Mouse (Mus musculus): ENCODE data around the gene Lpcat2. TPM values are rescaled to one million over a fixed set of nuclear protein-coding genes. Genes with fewer than 3 reads are reported as not detected.

The Lpcat2 gene
- polyA plus RNA-seq, 1 experiment from 2014 or later = 10.9 TPM

- Histone ChIP-seq H3K4me2 (ENCODE audit: low read length) (no peak overlapping the region), H3K4me1 (ENCODE audit: control insufficient read depth, insufficient read depth, low read depth, low read length) (peaks cover 19% of the 10 kb centered on the region), H3K4me3 (ENCODE audit: low read length) (no peak overlapping the region), H3K27me3 (replicated peaks; ENCODE audit: control insufficient read depth, insufficient read depth, low read length) (0 out of 2 replicates have a peak, but pooled peaks cover 5% of the 10 kb centered on the region), H3K36me3 (ENCODE audit: control insufficient read depth, insufficient read depth, low read length) (no peaks in the 10 kb centered on the region), H3K9ac (ENCODE audit: low read depth, low read length) (no peak overlapping the region), H3K9me3 (ENCODE audit: control insufficient read depth, low read length) (no peaks in the 10 kb centered on the region), H3K27ac (ENCODE audit: low read depth, low read length) (no peak overlapping the region)
- WGBS = 58% methylated on average over 6 of the region's 6 CpGs
- ATAC-seq = no peak
Observed at GRCm38 (mm10) chr8:92849261-92849660, 5.9 kb upstream of the Lpcat2 start.

- Histone ChIP-seq H3K9me3 (ENCODE audit: control insufficient read depth, low read length) (no peaks in the 10 kb centered on the region), H3K4me1 (ENCODE audit: control insufficient read depth, insufficient read depth, low read depth, low read length) (peaks cover 19% of the 10 kb centered on the region), H3K27ac (ENCODE audit: low read depth, low read length) (peak overlapping the region; percentile 54; the same call in 1 of the 2 replicates), H3K36me3 (ENCODE audit: control insufficient read depth, insufficient read depth, low read length) (no peaks in the 10 kb centered on the region), H3K27me3 (replicated peaks; ENCODE audit: control insufficient read depth, insufficient read depth, low read length) (0 out of 2 replicates have a peak, but pooled peaks cover 5% of the 10 kb centered on the region), H3K9ac (ENCODE audit: low read depth, low read length) (no peak overlapping the region), H3K4me2 (ENCODE audit: low read length) (no peak overlapping the region), H3K4me3 (ENCODE audit: low read length) (no peak overlapping the region)
- ATAC-seq = peak; percentile 94
- 56% methylated on average over 4 of the region's 4 CpGs for WGBS
Observed at GRCm38 (mm10) chr8:92850239-92850638, 4.9 kb upstream of the Lpcat2 start.

- ATAC-seq = no peak
- peaks cover 18% of the 10 kb centered on the region for H3K4me1 ChIP-seq (ENCODE audit: control insufficient read depth, insufficient read depth, low read depth, low read length)
- H3K36me3 ChIP-seq (ENCODE audit: control insufficient read depth, insufficient read depth, low read length) = no peaks in the 10 kb centered on the region
- H3K4me2 ChIP-seq (ENCODE audit: low read length) = no peak overlapping the region
- no peak overlapping the region for H3K9ac ChIP-seq (ENCODE audit: low read depth, low read length)
- no peak overlapping the region for H3K27ac ChIP-seq (ENCODE audit: low read depth, low read length)
- H3K9me3 ChIP-seq (ENCODE audit: control insufficient read depth, low read length) = peaks cover under 1% of the 10 kb centered on the region; the same call in 1 of the 2 replicates
- 0 out of 2 replicates have a peak, but pooled peaks cover 5% of the 10 kb centered on the region for H3K27me3 ChIP-seq (replicated peaks; ENCODE audit: control insufficient read depth, insufficient read depth, low read length)
- no peak overlapping the region for H3K4me3 ChIP-seq (ENCODE audit: low read length)
- WGBS = 80% methylated on average over 3 of the region's 3 CpGs
Observed at GRCm38 (mm10) chr8:92851381-92851780, 3.8 kb upstream of the Lpcat2 start.

- no peak overlapping the region for H3K27ac ChIP-seq (ENCODE audit: low read depth, low read length)
- H3K4me2 ChIP-seq (ENCODE audit: low read length) = no peak overlapping the region
- peaks cover 7% of the 10 kb centered on the region for H3K4me1 ChIP-seq (ENCODE audit: control insufficient read depth, insufficient read depth, low read depth, low read length)
- 0 out of 2 replicates have a peak, but pooled peaks cover 2% of the 10 kb centered on the region for H3K27me3 ChIP-seq (replicated peaks; ENCODE audit: control insufficient read depth, insufficient read depth, low read length)
- H3K4me3 ChIP-seq (ENCODE audit: low read length) = no peak overlapping the region
- WGBS = 54% methylated on average over 18 of the region's 18 CpGs
- peaks cover 3% of the 10 kb centered on the region; the same call in 1 of the 2 replicates for H3K9me3 ChIP-seq (ENCODE audit: control insufficient read depth, low read length)
- H3K9ac ChIP-seq (ENCODE audit: low read depth, low read length) = no peak overlapping the region
- ATAC-seq = no peak
- H3K36me3 ChIP-seq (ENCODE audit: control insufficient read depth, insufficient read depth, low read length) = no peaks in the 10 kb centered on the region
Observed at GRCm38 (mm10) chr8:92853188-92853983, 1.8 kb upstream of the Lpcat2 start.

GRCm38 (mm10) chr8:92854673-92855072, 466 bp upstream of the Lpcat2 start:
- H3K4me1 ChIP-seq (ENCODE audit: control insufficient read depth, insufficient read depth, low read depth, low read length) = peaks cover 7% of the 10 kb centered on the region
- H3K27ac ChIP-seq (ENCODE audit: low read depth, low read length) = no peak overlapping the region
- H3K36me3 ChIP-seq (ENCODE audit: control insufficient read depth, insufficient read depth, low read length) = no peaks in the 10 kb centered on the region
- peak overlapping the region; percentile 76 for H3K4me3 ChIP-seq (ENCODE audit: low read length)
- no peak for ATAC-seq
- H3K4me2 ChIP-seq (ENCODE audit: low read length) = peak overlapping the region; percentile 77
- 0 out of 2 replicates have a peak, but pooled peaks cover 2% of the 10 kb centered on the region for H3K27me3 ChIP-seq (replicated peaks; ENCODE audit: control insufficient read depth, insufficient read depth, low read length)
- H3K9me3 ChIP-seq (ENCODE audit: control insufficient read depth, low read length) = peaks cover 3% of the 10 kb centered on the region; the same call in 1 of the 2 replicates
- H3K9ac ChIP-seq (ENCODE audit: low read depth, low read length) = no peak overlapping the region
- 80% methylated on average over 3 of the region's 3 CpGs for WGBS

GRCm38 (mm10) chr8:92856273-92856986, 1.3 kb downstream of the Lpcat2 start:
- ATAC-seq = no peak
- Histone ChIP-seq H3K27me3 (replicated peaks; ENCODE audit: control insufficient read depth, insufficient read depth, low read length) (0 out of 2 replicates have a peak, but pooled peaks cover 2% of the 10 kb centered on the region), H3K9me3 (ENCODE audit: control insufficient read depth, low read length) (peaks cover 3% of the 10 kb centered on the region; the same call in 1 of the 2 replicates), H3K36me3 (ENCODE audit: control insufficient read depth, insufficient read depth, low read length) (no peaks in the 10 kb centered on the region), H3K9ac (ENCODE audit: low read depth, low read length) (no peak overlapping the region), H3K4me3 (ENCODE audit: low read length) (peak overlapping the region; percentile 76), H3K4me2 (ENCODE audit: low read length) (peak overlapping the region; percentile 77), H3K4me1 (ENCODE audit: control insufficient read depth, insufficient read depth, low read depth, low read length) (no peaks in the 10 kb centered on the region; the same call in 1 of the 2 replicates), H3K27ac (ENCODE audit: low read depth, low read length) (no peak overlapping the region)
- 95% methylated on average over 7 of the region's 7 CpGs for WGBS

- 86% methylated on average over 14 of the region's 14 CpGs for WGBS
- ATAC-seq = no peak
- Histone ChIP-seq H3K4me3 (ENCODE audit: low read length) (no peak overlapping the region), H3K4me1 (ENCODE audit: control insufficient read depth, insufficient read depth, low read depth, low read length) (no peaks in the 10 kb centered on the region), H3K27ac (ENCODE audit: low read depth, low read length) (no peak overlapping the region), H3K9me3 (ENCODE audit: control insufficient read depth, low read length) (peaks cover 3% of the 10 kb centered on the region; the same call in 1 of the 2 replicates), H3K36me3 (ENCODE audit: control insufficient read depth, insufficient read depth, low read length) (no peaks in the 10 kb centered on the region), H3K27me3 (replicated peaks; ENCODE audit: control insufficient read depth, insufficient read depth, low read length) (no peaks in the 10 kb centered on the region), H3K9ac (ENCODE audit: low read depth, low read length) (no peak overlapping the region), H3K4me2 (ENCODE audit: low read length) (no peak overlapping the region)
Observed at GRCm38 (mm10) chr8:92858475-92859182, 3.5 kb downstream of the Lpcat2 start.

- no peak for ATAC-seq
- 95% methylated on average over 1 of the region's 1 CpGs for WGBS
Observed at GRCm38 (mm10) chr8:92861977-92862376, 6.8 kb downstream of the Lpcat2 start.

More at GRCm38 (mm10) chr8:92861977-92862376, 6.8 kb downstream of the Lpcat2 start:
- H3K9me3 ChIP-seq (ENCODE audit: control insufficient read depth, low read length) = no peaks in the 10 kb centered on the region
- H3K9ac ChIP-seq (ENCODE audit: low read depth, low read length) = no peak overlapping the region
- no peaks in the 10 kb centered on the region for H3K27me3 ChIP-seq (replicated peaks; ENCODE audit: control insufficient read depth, insufficient read depth, low read length)
- no peaks in the 10 kb centered on the region for H3K36me3 ChIP-seq (ENCODE audit: control insufficient read depth, insufficient read depth, low read length)
- no peak overlapping the region for H3K4me2 ChIP-seq (ENCODE audit: low read length)
- no peaks in the 10 kb centered on the region for H3K4me1 ChIP-seq (ENCODE audit: control insufficient read depth, insufficient read depth, low read depth, low read length)
- no peak overlapping the region for H3K27ac ChIP-seq (ENCODE audit: low read depth, low read length)
- H3K4me3 ChIP-seq (ENCODE audit: low read length) = no peak overlapping the region

Measured in hindbrain, embryonic 16.5 days (tissue).